Mouse (Mus musculus): Measurements from ENCODE around the gene Dqx1.

Dqx1 gene

DNA sequence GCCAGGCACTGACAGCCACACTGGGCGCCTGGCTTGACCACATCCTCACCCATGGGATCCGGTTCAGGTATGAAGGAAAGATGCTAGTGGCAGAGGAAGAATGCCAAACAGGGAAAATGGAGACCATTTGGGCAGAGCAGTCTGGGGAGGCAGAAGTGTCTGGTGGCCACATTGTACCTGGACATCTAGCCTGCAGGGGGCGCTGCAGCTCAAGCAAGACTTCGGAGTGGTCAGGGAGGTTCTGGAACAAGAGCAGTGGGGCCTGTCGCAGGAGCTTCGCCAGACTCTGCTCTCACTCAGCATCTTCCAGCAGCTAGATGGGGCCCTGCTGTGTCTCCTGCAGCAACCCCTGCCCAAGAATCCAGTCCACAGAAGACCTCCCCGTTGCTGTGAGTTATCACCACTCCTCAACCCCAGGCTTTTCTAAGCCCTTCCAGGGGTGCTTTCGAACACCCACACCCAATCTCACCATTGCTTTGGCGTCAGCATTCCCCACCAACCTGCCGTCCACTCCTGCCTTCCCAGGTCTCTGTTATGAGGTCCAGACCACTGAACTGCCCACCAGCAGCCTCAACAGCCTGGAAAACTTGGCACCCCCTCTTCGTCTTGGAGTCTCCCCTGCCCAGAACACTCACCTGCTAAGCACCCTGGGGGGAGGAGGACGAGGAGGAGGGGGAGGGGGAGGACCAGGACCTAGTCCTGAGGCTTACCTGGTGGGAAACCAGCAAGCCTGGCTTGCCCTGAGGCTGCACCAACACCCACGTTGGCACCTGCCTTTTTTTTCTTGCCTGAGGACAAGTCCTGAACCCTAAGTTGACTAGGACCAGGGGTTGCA, 50.1 kb downstream of the Dqx1 start:
- in situ Hi-C loops (cut with MboI, MseI): no loop called here

DNA sequence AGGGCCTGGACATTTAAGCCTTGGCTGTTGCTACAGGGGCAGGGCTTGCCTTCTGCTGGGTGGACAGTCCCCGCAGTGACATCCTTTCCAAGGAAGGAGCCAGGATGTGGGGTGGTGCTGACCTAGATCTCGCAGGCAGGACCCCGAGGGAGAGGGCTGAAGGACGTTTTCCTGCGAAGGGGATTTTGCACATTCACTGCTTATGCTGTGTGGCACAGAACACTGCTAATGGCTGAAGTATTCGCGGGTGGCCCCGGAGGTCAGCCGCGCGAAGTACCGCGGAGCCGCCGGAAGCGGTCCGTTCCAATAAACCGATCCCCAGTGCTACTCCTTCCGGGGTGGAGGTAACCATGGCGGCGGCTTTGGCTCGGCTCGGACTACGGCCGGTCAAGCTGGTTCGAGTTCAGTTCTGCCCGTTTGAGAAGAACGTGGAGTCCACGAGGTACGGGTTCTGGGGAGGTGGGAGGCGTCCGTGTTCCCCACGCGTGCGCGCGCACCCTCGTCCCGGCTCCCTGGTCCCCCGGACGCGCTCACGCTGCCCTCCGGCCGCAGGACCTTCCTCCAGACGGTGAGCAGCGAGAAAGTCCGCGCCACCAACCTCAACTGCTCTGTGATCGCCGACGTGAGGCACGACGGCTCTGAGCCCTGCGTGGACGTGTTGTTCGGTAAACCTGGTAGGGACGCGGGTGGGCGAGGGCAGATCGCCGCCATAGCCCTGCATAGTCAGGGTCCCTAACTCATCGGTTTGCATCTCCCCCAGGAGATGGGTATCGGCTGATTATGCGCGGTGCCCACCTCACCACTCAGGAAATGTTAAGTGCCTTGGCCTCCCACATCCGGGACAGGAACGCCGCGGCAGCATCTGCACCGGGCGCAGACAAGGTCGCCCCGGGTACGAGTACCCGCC, 51.4 kb downstream of the Dqx1 start, which contains the start of gene Mrpl53:
Gene Mrpl53 (plus strand): TSS at position 279 of the 907 bp plus-strand sequence.
- in situ Hi-C loops (cut with MboI, MseI): no loop called here

GRCm38 (mm10) chr6:83111510-83112136, 54.0 kb downstream of the Dqx1 start:
- in situ Hi-C loops (cut with MboI, MseI): loop anchor here in 1 of 2 experiments (10.0 kb wide), 1 partner anchor 883 kb away; no protein-coding TSS in a partner anchor

DNA sequence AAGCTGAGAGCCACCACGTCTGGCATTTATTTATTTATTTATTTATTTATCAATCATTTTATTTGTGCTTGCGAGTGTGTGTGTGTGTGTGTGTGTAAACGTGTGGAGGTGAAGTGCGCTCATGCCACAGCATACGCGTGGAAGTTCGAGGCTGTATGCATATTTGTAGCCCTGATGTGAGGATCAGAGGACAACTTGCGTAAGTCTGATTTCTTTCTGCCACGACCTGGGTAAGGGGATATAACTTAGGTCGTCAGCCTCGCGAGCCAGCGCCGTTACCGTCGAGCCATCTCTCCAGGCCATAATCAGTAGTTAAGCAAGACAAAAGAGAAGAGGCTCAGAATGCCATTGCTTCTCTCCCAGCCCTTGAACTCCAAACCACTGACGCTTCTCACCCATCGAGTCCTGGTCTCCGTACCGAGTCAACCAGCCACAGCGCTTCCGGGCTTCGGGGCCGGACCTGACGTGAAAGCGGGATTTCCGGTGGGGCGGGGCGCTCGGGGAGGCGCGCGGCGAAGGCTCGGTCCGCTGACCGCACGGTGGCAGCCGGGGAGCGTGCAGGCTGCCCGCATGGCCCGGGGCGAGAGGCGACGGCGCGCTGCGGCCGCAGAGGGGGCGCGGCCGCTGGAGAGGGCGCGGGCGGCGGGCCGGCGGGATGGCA, 57.5 kb downstream of the Dqx1 start, which contains the start of gene Mogs:
Gene Mogs (plus strand): TSS at position 486 of the 661 bp plus-strand sequence.
- in situ Hi-C loops (cut with MboI, MseI): loop anchor here in 1 of 2 experiments (5.0 to 10.0 kb wide), 2 partner anchors 43 to 880 kb away; partner anchors contain the start of gene Tlx2

- in situ Hi-C loops (cut with MboI, MseI): loop anchor here in 1 of 2 experiments (5.0 to 10.0 kb wide), 2 partner anchors 44 to 879 kb away; partner anchors contain the start of gene Tlx2
Observed at GRCm38 (mm10) chr6:83115682-83116372, 58.2 kb downstream of the Dqx1 start.

- in situ Hi-C loops (cut with MboI, MseI): loop anchor here in 1 of 2 experiments (5.0 to 10.0 kb wide), 2 partner anchors 44 to 878 kb away; partner anchors contain the start of gene Tlx2
Observed at GRCm38 (mm10) chr6:83116373-83117164, 58.9 kb downstream of the Dqx1 start.
